Mouse (Mus musculus) monocyte, adult 2 months (primary cell): ENCODE results near the gene Nsmce4a.
A peak's percentile ranks its signal among the peaks of the same experiment; 100 is the strongest.
"Not testable (repeated sequence)": the region's sequence is repeated elsewhere in the genome, so short reads cannot be mapped to it uniquely, and the experiment has no call there.

Source experiments
- DNase-seq, 2 experiments: peaks; one replicate each; pipeline ENCODE4 v3.0.0; 2022; ENCODE audit warnings: low spot score in 2 of 2, low read depth in 1 of 2

Gene Nsmce4a

GRCm38 (mm10) chr7:130540176-130540575 is 32.7 kb downstream of the Nsmce4a start:
- no peak for DNase-seq

- DNase-seq = no peak
These were observed 35.9 kb downstream of the Nsmce4a start for GRCm38 (mm10) chr7:130537068-130537467.

GRCm38 (mm10) chr7:130535174-130535573 is 37.7 kb downstream of the Nsmce4a start:
- DNase-seq = no peak

GRCm38 (mm10) chr7:130533316-130534260 is 39.3 kb downstream of the Nsmce4a start:
- peak; percentile 76 to 83 for DNase-seq

GRCm38 (mm10) chr7:130531138-130531537 is 41.8 kb downstream of the Nsmce4a start:
- DNase-seq = not testable (repeated sequence)

GRCm38 (mm10) chr7:130527306-130527705 is 45.6 kb downstream of the Nsmce4a start:
- no peak for DNase-seq

GRCm38 (mm10) chr7:130523451-130523850 is 49.5 kb downstream of the Nsmce4a start:
- no peak for DNase-seq

- no peak for DNase-seq
These were observed 52.0 kb downstream of the Nsmce4a start for GRCm38 (mm10) chr7:130520812-130521422.

GRCm38 (mm10) chr7:130520049-130520425 is 52.9 kb downstream of the Nsmce4a start, which contains the start of gene Ate1:
Gene Ate1, minus strand, starts transcription at chr7:130520369.
- no peak for DNase-seq

- DNase-seq = peak; percentile 79 to 87
These were observed 53.5 kb downstream of the Nsmce4a start for GRCm38 (mm10) chr7:130519096-130520048.

- DNase-seq = no peak
These were observed 54.5 kb downstream of the Nsmce4a start for GRCm38 (mm10) chr7:130518213-130519095.

GRCm38 (mm10) chr7:130510243-130510642 is 62.7 kb downstream of the Nsmce4a start:
- DNase-seq = no peak

- no peak for DNase-seq
These were observed 69.9 kb downstream of the Nsmce4a start for GRCm38 (mm10) chr7:130503006-130503405.

- no peak for DNase-seq
These were observed 71.4 kb downstream of the Nsmce4a start for GRCm38 (mm10) chr7:130501499-130501898.

- DNase-seq = no peak
These were observed 79.6 kb downstream of the Nsmce4a start for GRCm38 (mm10) chr7:130493346-130493745.

- DNase-seq = no peak
These were observed 80.9 kb downstream of the Nsmce4a start for GRCm38 (mm10) chr7:130492026-130492425.
